Mouse (Mus musculus) adrenal gland, adult 2 months (tissue): ENCODE results near the gene Aim2. TPM values are rescaled to one million over a fixed set of nuclear protein-coding genes. Genes with fewer than 3 reads are reported as not detected.
A peak's percentile ranks its signal among the peaks of the same experiment; 100 is the strongest.
"Not testable (repeated sequence)": the region's sequence is repeated elsewhere in the genome, so short reads cannot be mapped to it uniquely, and the experiment has no call there.

Experiments
- DNase-seq: peaks from one replicate; pipeline ENCODE4 v3.0.0; 2021
- long read RNA-seq: library from polyadenylated mRNA; stranded (forward); transcript quantifications from one replicate; pipeline ENCODE4 v2.0.0, GENCODE M21; 2021
- polyA plus RNA-seq: library from polyadenylated mRNA; depleted of rRNA; stranded (reverse); fragments of >200 nt; gene quantifications from 2 replicates; pipeline ENCODE4 v1.2.3, GENCODE M21; 2012; rRNA removed
- total RNA-seq, 2 experiments: library from RNA; stranded (reverse); gene quantifications; 2 replicates each; pipeline ENCODE4 v1.2.3; 2021

Gene Aim2
- total RNA-seq (under 1 TPM; 0.55 to 0.78 TPM), polyA plus RNA-seq (0.15 and 0.20 TPM in 2 replicates)
- long read RNA-seq, result 0 reads

- no peak for DNase-seq
These were observed at the start of gene Aim2 for GRCm38 (mm10) chr1:173350372-173350957. TSS of gene Aim2 (plus strand) at chr1:173350879.

GRCm38 (mm10) chr1:173302795-173303194, 47.9 kb upstream of the Aim2 start:
- DNase-seq, result not testable (repeated sequence)

GRCm38 (mm10) chr1:173313535-173314050, 37.1 kb upstream of the Aim2 start:
- DNase-seq, result not testable (repeated sequence)

GRCm38 (mm10) chr1:173315725-173316124, 35.0 kb upstream of the Aim2 start:
- DNase-seq, result no peak

- no peak for DNase-seq
These were observed 32.7 kb upstream of the Aim2 start for GRCm38 (mm10) chr1:173317925-173318477.

- DNase-seq, result no peak
These were observed 29.0 kb upstream of the Aim2 start for GRCm38 (mm10) chr1:173321593-173322248.

GRCm38 (mm10) chr1:173322249-173322627, 28.4 kb upstream of the Aim2 start:
- peak; percentile 18 for DNase-seq

GRCm38 (mm10) chr1:173323839-173324585, 26.7 kb upstream of the Aim2 start:
- peak; percentile 40 for DNase-seq

- no peak for DNase-seq
These were observed 25.7 kb upstream of the Aim2 start for GRCm38 (mm10) chr1:173324961-173325360.

- no peak for DNase-seq
These were observed 25.3 kb upstream of the Aim2 start for GRCm38 (mm10) chr1:173325395-173325794.

GRCm38 (mm10) chr1:173326552-173326951, 24.1 kb upstream of the Aim2 start:
- DNase-seq, result no peak

GRCm38 (mm10) chr1:173328446-173328845, 22.2 kb upstream of the Aim2 start:
- no peak for DNase-seq

- no peak for DNase-seq
These were observed 21.5 kb upstream of the Aim2 start for GRCm38 (mm10) chr1:173329185-173329584.

- no peak for DNase-seq
These were observed 20.9 kb upstream of the Aim2 start for GRCm38 (mm10) chr1:173329743-173330142.

GRCm38 (mm10) chr1:173332418-173332817, 18.3 kb upstream of the Aim2 start:
- DNase-seq, result no peak

- no peak for DNase-seq
These were observed 17.1 kb upstream of the Aim2 start, which contains the start of gene Ackr1 for GRCm38 (mm10) chr1:173333312-173334253. TSS of gene Ackr1 (minus strand) at chr1:173333750.

- DNase-seq, result no peak
These were observed 14.8 kb upstream of the Aim2 start for GRCm38 (mm10) chr1:173335903-173336302.

GRCm38 (mm10) chr1:173337008-173337407, 13.7 kb upstream of the Aim2 start:
- no peak for DNase-seq

- DNase-seq, result peak; percentile 14
These were observed 11.1 kb upstream of the Aim2 start for GRCm38 (mm10) chr1:173339543-173339942.

- DNase-seq, result no peak
These were observed 8.3 kb upstream of the Aim2 start for GRCm38 (mm10) chr1:173342425-173342824.

- no peak for DNase-seq
These were observed 6.7 kb upstream of the Aim2 start for GRCm38 (mm10) chr1:173343934-173344333.
